Mouse (Mus musculus) gastrocnemius, postnatal 36 days (tissue): ENCODE results near the gene Tns1. TPM values are rescaled to one million over a fixed set of nuclear protein-coding genes. Genes with fewer than 3 reads are reported as not detected.
A peak's percentile ranks its signal among the peaks of the same experiment; 100 is the strongest.

Experiments
- DNase-seq, 2 experiments: peaks; one replicate each; pipeline ENCODE4 v3.0.0; 2022
- intact Hi-C: fragments of 180-260 bp; cut with DNase I; formaldehyde crosslinking; loops from one replicate; pipeline ENCODE4 v1.15.1; 2025
- total RNA-seq, 2 experiments: library from RNA; stranded (reverse); gene quantifications; 2 replicates each; pipeline ENCODE4 v1.2.3; 2021

The Tns1 gene
- total RNA-seq, 2 experiments from 2014 or later = 194 to 248 TPM

GRCm38 (mm10) chr1:74124991-74125552 is 823 bp upstream of the Tns1 start, which contains the start of gene Rufy4:
Gene Rufy4, plus strand, starts transcription at chr1:74125541.
- peak; percentile 31 to 36 for DNase-seq
- intact Hi-C loops = loop anchor here (5.0 kb wide), 2 partner anchors 38 to 143 kb away; no protein-coding TSS in a partner anchor

DNA sequence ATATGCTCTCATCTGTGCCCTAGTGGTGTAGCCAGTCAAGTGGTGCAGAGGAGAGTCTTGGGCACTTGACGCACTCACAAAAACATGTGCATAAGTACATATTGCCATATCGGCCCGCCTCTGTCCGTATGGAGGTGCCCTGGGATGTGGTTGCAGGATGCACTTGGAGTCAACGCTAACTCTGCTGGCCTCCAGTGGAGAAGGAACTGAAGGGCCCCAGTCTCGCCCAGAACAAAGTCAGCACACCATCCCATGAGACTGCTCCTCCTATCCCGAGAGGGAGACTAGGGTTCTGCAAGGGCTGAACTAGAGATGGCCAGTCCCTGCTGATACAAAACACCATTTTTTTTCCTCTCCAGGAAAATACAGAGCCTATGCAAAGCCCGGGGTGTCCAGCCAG is 1.0 kb downstream of the Tns1 start:
- intact Hi-C loops = loop anchor here (5.0 kb wide), 2 partner anchors 36 to 141 kb away; no protein-coding TSS in a partner anchor

DNA sequence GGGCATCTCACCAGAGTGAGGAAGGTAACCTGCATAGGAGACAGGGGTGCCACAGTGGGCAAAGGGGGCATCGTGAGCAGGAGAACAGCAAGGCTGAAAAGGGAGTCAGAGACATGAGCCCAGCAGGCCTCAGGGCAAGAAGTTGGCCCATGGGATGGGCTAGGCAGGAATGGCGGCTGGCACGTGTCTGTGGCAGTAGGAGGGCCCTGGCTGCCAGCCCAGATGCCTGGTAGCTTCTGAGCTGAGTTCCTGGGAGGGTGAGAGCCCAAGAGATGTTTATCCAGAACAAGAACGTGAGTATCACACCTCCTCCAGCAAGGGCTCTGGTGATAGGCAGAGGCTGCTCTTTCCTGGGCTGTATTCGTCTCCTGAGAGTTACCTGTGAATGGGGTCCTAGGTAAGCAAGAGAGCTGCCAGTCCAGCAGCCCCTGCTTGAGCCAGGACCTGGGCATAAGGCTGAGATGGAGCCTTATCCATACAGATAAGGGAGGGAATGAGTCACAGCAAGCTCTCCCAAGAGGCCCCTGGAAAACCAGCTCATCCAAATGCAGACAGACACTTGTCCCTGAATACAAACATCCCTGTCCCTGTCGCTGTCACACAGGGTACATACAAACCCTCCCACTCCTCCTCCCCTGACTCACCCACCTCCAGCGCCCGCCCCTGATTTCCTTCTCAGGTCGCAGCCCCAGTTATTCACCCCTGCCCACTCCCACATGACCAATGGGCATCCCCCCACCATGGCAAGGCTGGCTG is 2.2 kb downstream of the Tns1 start:
- DNase-seq = no peak
- intact Hi-C loops = loop anchor here (5.0 kb wide), 2 partner anchors 35 to 140 kb away; no protein-coding TSS in a partner anchor

More for the DNA sequence above, 1.0 kb downstream of the Tns1 start:
- no peak for DNase-seq

DNA sequence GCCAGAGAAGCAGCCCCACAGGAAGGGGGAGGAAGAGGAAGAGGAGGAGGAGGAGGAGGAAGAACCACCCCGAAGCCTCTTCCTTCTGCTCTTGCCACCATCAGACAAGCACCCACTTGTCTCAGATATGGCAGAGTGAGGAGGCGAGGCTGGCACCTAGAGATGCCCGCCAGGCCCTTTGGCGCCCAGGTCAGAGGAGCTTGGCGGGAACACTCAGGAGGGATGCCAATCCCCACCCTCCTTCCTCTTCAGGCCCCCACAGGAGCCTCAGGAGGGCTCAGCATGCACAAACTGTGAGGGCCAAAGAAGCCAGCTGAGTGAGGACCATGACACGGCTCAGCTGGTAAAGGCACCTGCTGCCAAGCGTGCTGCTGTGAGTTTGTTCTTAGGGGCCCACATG is 3.1 kb downstream of the Tns1 start:
- intact Hi-C loops = loop anchor here (5.0 kb wide), 2 partner anchors 34 to 139 kb away; no protein-coding TSS in a partner anchor
- no peak for DNase-seq

GRCm38 (mm10) chr1:74119115-74119514 is 5.1 kb downstream of the Tns1 start:
- intact Hi-C loops = no loop called here
- no peak for DNase-seq

GRCm38 (mm10) chr1:74117876-74118275 is 6.4 kb downstream of the Tns1 start:
- intact Hi-C loops = no loop called here
- DNase-seq = no peak

DNA sequence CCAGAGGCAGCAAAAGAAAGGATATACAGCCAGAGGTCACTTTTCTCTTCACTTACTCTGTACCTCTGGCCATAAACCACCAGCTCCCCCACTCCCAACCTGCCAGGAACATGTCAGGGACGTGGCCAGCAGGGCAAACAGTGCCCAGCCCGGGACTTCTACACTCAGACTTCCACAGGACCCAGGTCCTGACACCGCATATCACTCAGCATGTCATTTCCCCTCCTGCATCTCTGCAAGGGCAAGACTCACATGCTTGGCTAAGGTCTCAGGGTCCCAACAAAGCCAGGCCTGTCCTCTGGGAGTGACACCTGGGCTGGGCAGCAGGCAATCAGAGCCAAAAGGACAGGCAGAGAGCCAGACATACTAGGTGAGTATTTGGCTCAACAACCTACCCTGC is 11.2 kb downstream of the Tns1 start:
- intact Hi-C loops = no loop called here
- no peak for DNase-seq

DNA sequence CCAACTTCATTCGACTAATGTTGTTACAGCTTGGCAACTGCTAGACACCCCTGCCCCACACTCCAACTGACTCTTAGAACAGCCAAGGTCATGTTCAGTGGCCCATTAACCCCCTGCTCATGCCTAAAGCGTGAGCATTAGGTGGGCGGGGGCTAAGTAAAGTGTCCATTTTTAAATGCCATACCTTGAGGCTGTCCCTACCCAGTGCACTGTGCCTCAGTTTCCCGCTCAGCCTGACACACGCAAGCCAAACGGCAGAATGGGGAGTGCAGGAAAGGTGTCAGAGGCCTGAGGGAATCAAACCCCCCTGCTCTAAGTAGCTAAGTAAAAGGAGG is 12.6 kb downstream of the Tns1 start:
- no peak for DNase-seq
- intact Hi-C loops = no loop called here

- intact Hi-C loops = no loop called here
- DNase-seq = no peak
Measured at GRCm38 (mm10) chr1:74110932-74111695, 13.1 kb downstream of the Tns1 start.

- DNase-seq = no peak
- intact Hi-C loops = no loop called here
Measured at GRCm38 (mm10) chr1:74109670-74110069, 14.6 kb downstream of the Tns1 start.

- no peak for DNase-seq
- intact Hi-C loops = no loop called here
Measured at GRCm38 (mm10) chr1:74107931-74108618, 16.2 kb downstream of the Tns1 start.

DNA sequence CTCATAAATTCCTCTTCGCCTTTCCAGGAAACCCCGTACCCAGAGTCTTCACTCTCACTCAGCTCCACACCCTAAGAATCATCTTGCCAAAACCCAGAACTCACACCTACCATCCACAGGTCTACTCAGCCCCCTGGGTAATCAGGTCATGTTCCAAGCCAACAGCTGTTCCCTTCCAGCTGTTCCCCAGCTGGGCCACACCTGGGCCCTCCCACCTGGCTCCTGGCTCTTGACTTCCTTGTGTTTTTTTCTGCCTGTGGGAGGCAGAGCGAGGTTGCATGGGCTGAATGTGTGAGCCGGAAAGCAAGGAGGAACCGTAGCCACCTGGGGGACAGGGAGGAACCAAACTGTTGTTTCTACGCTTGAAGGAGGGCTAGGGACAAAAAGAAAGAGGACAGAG is 18.0 kb downstream of the Tns1 start:
- intact Hi-C loops = no loop called here
- DNase-seq = no peak

- intact Hi-C loops = no loop called here
- DNase-seq = no peak
Measured at GRCm38 (mm10) chr1:74105660-74106059, 18.6 kb downstream of the Tns1 start.

DNA sequence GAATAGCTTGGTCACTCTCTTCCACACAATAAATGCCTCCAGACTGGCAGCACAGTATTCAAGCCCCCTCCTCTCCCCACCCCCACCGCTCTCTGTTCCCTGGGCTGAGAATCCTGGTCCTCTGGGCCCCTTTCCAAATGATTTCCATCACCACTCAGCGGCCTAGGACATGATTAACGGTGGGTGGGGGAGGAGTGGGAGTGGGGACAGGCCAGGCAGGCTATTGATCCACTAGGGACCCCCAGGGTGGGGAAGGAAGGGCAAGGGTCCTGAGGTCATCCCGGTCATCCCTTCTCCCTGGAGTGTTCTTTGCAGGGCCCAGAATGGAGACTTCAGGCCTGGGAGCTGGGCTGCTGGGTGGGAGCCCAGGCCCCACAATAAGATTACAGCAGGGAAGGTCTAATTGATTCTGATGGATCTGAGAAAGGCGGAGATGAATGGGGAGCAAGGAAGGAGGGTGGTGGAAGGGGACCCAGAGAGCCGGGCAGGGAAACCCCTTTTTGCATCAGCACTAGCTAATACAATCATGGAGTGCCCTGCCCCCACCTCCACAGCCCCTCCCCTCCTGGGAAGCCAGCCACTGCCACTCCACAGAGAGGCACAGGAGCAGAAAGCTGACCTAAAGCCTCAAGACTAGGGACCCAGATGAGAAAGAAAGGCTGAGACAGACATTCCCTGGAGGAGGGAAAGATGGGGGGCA is 20.4 kb downstream of the Tns1 start:
- DNase-seq = no peak
- intact Hi-C loops = no loop called here

DNA sequence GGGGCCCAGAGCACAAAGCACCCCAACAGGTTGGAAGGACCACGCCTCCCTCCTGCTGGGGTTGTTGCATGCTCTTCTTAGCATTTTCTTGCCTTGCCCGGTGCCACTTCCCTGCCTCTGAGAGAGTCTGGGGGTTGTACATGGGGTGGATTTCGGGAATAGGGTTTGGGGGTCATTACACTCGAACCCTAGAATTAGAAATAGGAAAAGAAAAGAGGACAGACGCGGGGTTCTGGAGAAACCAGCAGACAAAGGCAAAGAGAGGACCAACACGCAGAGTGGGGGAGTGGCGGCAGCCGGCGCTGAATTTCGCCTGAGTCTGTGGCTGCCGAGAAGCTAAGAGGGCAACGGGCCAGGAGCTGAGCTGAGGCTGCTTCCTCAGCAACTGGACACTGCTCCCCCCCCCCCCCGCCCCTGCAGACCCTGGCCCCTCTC is 25.2 kb downstream of the Tns1 start:
- no peak for DNase-seq
- intact Hi-C loops = no loop called here

DNA sequence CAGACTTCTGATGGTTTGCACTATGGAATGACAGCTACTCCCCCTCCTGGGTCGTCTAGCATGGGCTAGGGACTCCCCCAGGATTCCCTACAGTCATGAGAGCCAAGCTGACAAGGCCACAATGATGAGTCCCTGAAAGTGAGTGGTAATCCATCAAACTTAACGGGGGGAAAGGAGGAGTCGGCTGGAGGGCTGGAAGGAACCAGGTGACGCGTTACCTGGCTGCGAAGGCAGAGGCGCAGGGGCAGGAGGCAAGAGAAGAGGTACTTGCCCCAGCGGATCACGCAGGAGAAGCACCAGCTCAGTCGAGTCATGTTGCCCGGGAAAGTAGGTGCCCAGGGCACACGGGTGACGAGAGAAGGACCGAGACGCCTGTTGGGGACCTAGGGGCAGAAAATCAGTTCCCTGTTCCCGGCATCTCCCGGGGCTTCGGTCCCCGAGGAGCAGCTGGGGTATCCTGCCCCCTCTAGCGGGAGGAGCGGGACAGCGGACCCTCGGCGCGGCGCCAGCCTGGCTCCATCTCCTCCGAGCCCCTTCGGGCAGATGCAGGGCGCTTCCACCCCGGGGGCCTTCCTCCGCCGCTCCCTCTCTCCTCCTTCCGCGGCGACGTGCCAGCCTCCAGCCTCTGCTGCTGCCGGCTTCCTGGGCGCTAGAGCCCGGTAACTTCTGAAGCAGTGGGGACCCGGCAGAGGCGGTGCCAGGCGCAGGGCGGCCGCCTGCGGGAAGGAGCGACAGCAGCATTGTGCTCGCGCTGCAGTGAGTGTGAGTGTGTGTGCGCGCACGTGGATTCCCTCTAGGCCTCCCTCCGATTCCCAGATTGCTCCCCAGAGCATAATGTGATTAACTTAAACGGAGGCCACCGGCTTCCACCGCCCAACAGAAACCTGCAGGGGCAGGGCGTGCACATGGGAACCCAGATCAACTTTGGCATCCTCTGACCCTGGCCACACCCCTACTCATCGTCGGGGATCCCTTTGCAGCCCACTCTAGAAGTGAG is 25.9 kb downstream of the Tns1 start:
- intact Hi-C loops = no loop called here
- DNase-seq = no peak

DNA sequence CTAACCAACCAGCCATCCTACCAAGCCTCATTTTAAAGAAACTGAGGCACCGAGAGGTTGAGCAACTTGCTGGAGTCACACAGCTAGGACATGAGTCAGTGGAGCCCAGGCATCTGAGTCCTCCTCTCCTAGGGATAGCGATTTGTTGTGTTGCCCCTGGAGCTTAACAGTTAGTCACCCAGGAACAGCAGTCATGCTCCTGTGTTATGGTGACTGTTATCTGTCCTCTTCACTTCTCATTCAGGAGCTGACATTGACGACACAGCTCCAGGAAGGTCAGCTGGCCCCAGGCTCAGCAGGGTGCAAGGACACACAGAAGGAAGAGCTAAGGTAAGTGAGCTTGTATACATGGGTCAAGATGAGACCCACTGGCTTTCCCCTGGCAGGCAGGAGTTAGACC is 28.5 kb downstream of the Tns1 start:
- DNase-seq = no peak
- intact Hi-C loops = no loop called here

DNA sequence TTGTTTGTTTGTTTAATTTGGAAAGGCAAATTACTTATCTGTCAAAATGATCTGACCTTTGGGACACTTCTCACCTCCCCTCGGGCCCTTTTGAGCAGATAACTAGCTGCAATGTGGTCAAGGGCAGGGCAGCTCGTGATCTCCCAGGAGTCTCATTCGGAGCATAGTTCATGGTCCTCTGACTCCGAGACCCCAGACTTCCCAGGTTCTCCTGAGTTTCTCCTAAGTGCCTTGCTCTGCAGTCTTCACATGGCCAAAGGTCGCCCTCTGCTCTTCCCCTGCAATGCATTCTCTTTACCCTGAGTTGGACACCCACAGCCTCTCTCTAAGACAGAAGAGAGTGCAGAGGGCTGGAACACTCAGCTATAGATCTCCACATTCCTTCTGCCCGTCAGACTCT is 29.0 kb downstream of the Tns1 start:
- no peak for DNase-seq
- intact Hi-C loops = no loop called here
